Mouse (Mus musculus) neural tube, embryonic 15.5 days (tissue): ENCODE results near the gene Taf3. TPM values are rescaled to one million over a fixed set of nuclear protein-coding genes. Genes with fewer than 3 reads are reported as not detected.

Experiments used
- ATAC-seq: fragments of 200-750 bp; cut with Nextera tagmentation; 2 replicates; pipeline ENCODE4 v1.8.0; 2017; ENCODE audit warnings: mild to moderate bottlenecking, moderate TSS enrichment, moderate library complexity; ENCODE audit not compliant: low FRiP score
- H3K27ac ChIP-seq: fragments of 300-500 bp; sonication (generic); replicated peaks from 2 replicates; pipeline ENCODE4 v1.5.1; 2015; ENCODE audit warnings: mild to moderate bottlenecking, inconsistent platforms
- H3K27me3 ChIP-seq: fragments of 300-500 bp; sonication (generic); replicated peaks from 2 replicates; pipeline ENCODE4 v1.6.1; 2015; ENCODE audit warnings: inconsistent platforms
- H3K36me3 ChIP-seq: fragments of 300-500 bp; sonication (generic); 2 replicates; pipeline ENCODE4 v1.6.1; 2015; ENCODE audit warnings: inconsistent platforms
- H3K4me1 ChIP-seq: fragments of 300-500 bp; sonication (generic); 2 replicates; pipeline ENCODE4 v1.6.1; 2015; ENCODE audit warnings: inconsistent platforms
- H3K4me2 ChIP-seq: fragments of 300-500 bp; sonication (generic); 2 replicates; pipeline ENCODE4 v1.6.1; 2015; ENCODE audit warnings: inconsistent platforms, mild to moderate bottlenecking, moderate library complexity
- H3K4me3 ChIP-seq: fragments of 300-500 bp; sonication (generic); replicated peaks from 2 replicates; pipeline ENCODE4 v1.5.1; 2015; ENCODE audit warnings: mild to moderate bottlenecking, inconsistent platforms
- H3K9ac ChIP-seq: fragments of 300-500 bp; sonication (generic); replicated peaks from 2 replicates; pipeline ENCODE4 v1.6.1; 2015; ENCODE audit warnings: mild to moderate bottlenecking, inconsistent platforms
- H3K9me3 ChIP-seq: fragments of 300-500 bp; sonication (generic); replicated peaks from 2 replicates; pipeline ENCODE4 v1.6.1; 2016; ENCODE audit warnings: inconsistent platforms
- WGBS: fragments of 180-500 bp; shearing (Covaris S2); methylation state at CpG from one replicate; pipeline ENCODE4 v1.1.7; 2015; ENCODE audit warnings: mixed read lengths; 5-methylcytosine and 5-hydroxymethylcytosine counted together
- polyA plus RNA-seq: library from polyadenylated mRNA; unstranded; fragments of >200 nt; fragmentation: Nextera tagmentation; extraction: Ambion mirVana; gene quantifications from 2 replicates; pipeline ENCODE4 v1.2.1, GENCODE M21; 2015

The Taf3 gene
- polyA plus RNA-seq, 1 experiment from 2014 or later: 12.0 TPM

DNA sequence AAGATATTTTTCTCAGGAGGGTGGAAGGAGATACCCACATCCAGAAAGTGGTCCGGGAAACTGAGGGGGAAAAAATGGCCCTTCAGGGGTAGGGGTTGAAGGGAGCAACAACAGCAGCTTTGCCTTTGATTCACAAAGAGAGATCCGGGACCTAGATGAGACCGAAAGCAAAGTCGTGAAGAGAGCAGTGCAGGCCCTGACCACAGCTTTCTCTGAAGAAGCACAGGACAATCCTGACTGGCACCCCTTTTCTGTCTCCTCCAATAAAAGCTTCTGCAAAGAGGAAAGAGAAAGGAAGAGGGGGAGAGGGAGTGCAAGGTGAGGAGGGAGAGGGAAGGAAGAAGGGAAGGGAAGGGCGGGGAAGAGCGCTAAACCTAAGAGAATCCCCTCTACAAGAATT, 176.6 kb downstream of the Taf3 start:
- Histone ChIP-seq H3K27me3 (peaks cover 63% of the 10 kb centered on the region), H3K9ac (no peak overlapping the region), H3K27ac (no peak overlapping the region), H3K9me3 (no peaks in the 10 kb centered on the region), H3K4me3 (no peak overlapping the region), H3K4me2 (no peak overlapping the region), H3K36me3 (no peaks in the 10 kb centered on the region), H3K4me1 (peaks cover 8% of the 10 kb centered on the region)
- no peak for ATAC-seq
- 40% methylated on average over 6 of the region's 6 CpGs for WGBS

DNA sequence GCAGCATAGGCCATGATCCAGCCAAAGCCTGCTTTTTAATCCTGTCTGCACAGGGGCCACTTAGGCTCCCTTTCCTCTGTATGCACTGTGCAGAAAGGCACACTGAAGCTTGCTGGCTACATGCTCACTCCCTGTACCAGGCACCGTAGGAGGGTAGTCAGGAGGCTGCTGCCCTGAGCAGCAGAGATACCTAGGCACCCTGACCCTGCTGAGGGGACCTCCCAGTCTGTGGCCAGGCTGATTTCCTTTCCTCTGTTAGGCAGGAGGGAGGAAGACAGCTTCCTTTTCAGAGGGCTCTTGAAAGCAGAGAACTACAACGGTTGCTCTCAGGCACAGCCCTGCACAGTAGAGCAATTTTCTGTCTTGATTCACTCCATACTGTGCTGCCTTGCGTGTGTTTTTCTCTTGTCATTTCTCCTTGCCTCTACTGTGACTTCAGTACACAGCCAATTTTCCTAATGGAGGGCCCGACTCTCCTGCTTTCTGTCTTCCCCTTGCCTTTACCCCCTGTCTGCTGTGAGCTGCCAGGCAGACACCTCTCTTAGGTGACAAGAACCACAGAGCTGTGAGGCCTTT, 177.2 kb downstream of the Taf3 start:
- Histone ChIP-seq H3K27me3 (peaks cover 63% of the 10 kb centered on the region), H3K9ac (no peak overlapping the region), H3K27ac (no peak overlapping the region), H3K4me3 (no peak overlapping the region), H3K9me3 (no peaks in the 10 kb centered on the region), H3K4me2 (no peak overlapping the region), H3K36me3 (no peaks in the 10 kb centered on the region), H3K4me1 (peaks cover 7% of the 10 kb centered on the region)
- 35% methylated on average over 4 of the region's 4 CpGs for WGBS
- no peak for ATAC-seq

DNA sequence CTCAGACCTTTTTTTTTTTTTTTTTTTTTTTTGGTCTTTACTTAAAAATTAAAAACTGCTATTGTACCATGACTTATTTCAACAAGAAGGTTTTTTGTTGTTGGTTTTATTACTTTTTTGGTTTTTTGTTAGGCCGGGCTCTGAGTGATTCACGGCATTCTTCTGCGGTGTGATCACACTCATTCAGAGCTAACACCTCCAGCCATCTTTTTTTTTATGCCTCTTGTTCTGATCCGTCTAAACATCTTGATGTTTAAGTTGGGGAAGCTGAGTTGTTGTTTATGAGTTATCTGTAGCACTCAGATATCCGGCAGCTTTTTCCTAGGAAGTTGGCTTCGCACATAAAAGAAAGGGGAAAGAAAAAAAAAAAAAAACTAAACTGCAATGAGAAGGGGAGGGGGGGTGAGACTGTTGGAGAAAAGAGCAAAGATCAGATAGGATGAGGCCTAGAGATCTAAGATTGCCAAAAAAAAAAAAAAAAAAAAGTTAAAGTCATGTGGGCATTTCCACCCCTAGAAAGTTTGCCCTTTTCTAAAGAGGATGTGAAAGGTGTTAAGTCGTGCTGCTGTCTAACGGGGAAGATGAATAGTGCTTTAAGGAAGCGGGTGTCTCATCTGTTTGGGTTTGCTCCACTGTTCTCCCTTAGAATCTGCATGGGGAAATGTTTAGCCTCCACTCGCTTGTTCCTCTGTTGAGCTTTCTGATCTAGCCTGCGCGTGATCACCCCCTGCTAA, 181.1 kb downstream of the Taf3 start:
- no peaks in the 10 kb centered on the region for H3K36me3 ChIP-seq
- H3K27ac ChIP-seq: no peak overlapping the region
- H3K27me3 ChIP-seq: peaks cover 25% of the 10 kb centered on the region
- no peak overlapping the region for H3K4me2 ChIP-seq
- no peak overlapping the region for H3K4me3 ChIP-seq
- no peak overlapping the region for H3K9ac ChIP-seq
- H3K9me3 ChIP-seq: no peaks in the 10 kb centered on the region
- H3K4me1 ChIP-seq: no peaks in the 10 kb centered on the region
- WGBS: 67% methylated on average over 12 of the region's 12 CpGs
- ATAC-seq: no peak

Other genes starting within 250 kb of the Taf3 start
- gene 4930412O13Rik, start 167.3 kb downstream of the Taf3 start, polyA plus RNA-seq: 0.23 TPM in 1 of 2 replicates, not detected in the other
- 0.49 TPM in 1 of 2 replicates, not detected in the other for gene 9230102O04Rik, start 159.1 kb downstream of the Taf3 start, polyA plus RNA-seq
- gene Gata3, start 158.6 kb downstream of the Taf3 start, polyA plus RNA-seq: 15.6 and 16.0 TPM in 2 replicates
- gene Atp5c1, start 31.9 kb upstream of the Taf3 start, polyA plus RNA-seq: 622 and 639 TPM in 2 replicates
- gene Kin, start 32.0 kb upstream of the Taf3 start, polyA plus RNA-seq: 26.9 and 30.7 TPM in 2 replicates
- 1.2 and 2.6 TPM in 2 replicates for gene Itih2, start 82.8 kb upstream of the Taf3 start, polyA plus RNA-seq
- 7.0 and 7.5 TPM in 2 replicates for gene Itih5, start 105.0 kb upstream of the Taf3 start, polyA plus RNA-seq